Mouse (Mus musculus) spleen, adult 2 months (tissue): ENCODE data around the gene Vezt.

Experiments used
- CTCF ChIP-seq: fragments of 200-500 bp; IDR thresholded peaks from 2 replicates; pipeline ENCODE4 v1.5.1; 2011; ENCODE audit warnings: mild to moderate bottlenecking, inconsistent platforms; ENCODE audit not compliant: insufficient read depth, insufficient read length, insufficient replicate concordance; ENCODE audit errors: extremely low read depth
- POLR2A ChIP-seq: fragments of 200-500 bp; IDR thresholded peaks from 2 replicates; pipeline ENCODE4 v1.6.1; 2011; ENCODE audit warnings: low read depth, low read length, inconsistent platforms

DNA sequence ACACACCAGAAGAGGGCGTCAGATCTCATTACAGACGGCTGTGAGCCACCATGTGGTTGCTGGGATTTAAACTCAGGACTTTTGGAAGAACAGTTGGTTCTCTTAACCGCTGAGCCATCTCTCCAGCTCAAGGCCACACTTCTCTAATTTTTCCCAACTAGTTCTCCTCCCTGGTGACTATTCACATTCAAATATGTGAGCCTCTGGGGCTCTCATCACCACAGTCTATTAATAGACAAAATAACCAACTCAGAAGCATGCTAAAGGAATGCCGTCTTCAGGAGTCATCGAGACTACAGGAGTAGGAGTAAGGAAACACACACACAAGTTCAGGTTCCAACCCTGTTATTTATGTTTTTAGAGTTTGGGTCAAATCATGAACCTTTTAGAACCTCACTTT, 95.3 kb downstream of the Vezt start:
- TF ChIP-seq POLR2A = no peak
- no peak for TF ChIP-seq CTCF
